Mouse (Mus musculus): ENCODE data around the gene Npas2. TPM values are rescaled to one million over a fixed set of nuclear protein-coding genes. Genes with fewer than 3 reads are reported as not detected.
A peak's percentile ranks its signal among the peaks of the same experiment; 100 is the strongest.

The Npas2 gene
- polyA plus RNA-seq (2015; fragmentation: Nextera tagmentation; extraction: Ambion mirVana), result 0.86 and 0.99 TPM in 2 replicates

DNA sequence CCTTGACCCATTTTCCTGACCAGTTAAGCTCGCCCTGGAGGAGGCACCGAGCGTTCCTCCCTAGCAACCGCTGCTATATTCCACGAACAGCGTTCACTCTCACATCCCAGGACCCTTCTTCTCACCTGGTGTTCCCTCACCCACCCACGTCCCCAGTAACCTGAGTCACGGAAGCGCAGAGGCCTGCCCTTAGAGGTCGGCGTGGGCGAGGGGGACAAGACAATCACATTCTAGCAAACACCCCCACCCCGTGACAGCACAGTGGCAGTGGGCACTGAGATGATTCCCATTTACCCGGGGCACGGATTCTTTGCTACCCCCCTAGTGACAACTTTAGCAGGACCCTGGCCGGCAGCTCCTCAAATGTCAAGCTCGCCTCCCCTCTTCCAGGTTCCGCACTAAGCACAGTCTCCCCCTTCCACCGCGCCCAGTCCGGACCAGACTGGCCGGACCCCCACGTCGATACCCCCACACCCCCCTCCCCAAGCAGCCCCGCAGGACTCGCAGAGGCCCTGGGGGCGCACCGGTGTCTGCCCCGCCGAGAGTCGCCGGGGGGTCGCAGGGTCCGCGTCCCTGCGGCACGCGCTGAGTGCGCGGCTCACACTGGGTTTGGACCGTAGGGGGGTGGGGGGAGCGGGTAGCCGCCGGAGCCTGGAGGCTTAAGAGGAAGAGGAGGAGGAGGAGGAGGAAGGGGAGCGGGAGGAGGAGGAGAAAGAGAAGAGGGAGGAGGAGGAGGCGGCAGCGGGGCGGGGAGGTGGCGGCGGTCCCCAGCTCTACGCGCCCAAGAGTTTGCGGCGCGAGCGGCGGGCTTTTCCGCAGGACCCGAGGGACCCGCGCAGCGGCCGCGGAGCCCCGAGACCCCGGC, at the start of gene Npas2:
Gene Npas2, plus strand, starts transcription at position 735 of the 865 bp plus-strand sequence.
- no peaks in the 10 kb centered on the region for H3K9me3 ChIP-seq
- H3K4me2 ChIP-seq (replicated peaks), result peak within 1 kb of the TSS; percentile 96
- H3K27ac ChIP-seq (replicated peaks), result no peak within 1 kb of the TSS
- peaks cover 40% of the 10 kb centered on the region for H3K27me3 ChIP-seq
- H3K9ac ChIP-seq (replicated peaks), result peak within 1 kb of the TSS; percentile 44
- peak within 1 kb of the TSS; percentile 84 for H3K4me3 ChIP-seq
- H3K36me3 ChIP-seq, result no peaks in the 10 kb centered on the region
- WGBS, result under 1% methylated on average over 43 of the region's 66 CpGs
- peak; percentile 39 for ATAC-seq (replicated peaks)
- H3K4me1 ChIP-seq, result peaks cover 25% of the 10 kb centered on the region

DNA sequence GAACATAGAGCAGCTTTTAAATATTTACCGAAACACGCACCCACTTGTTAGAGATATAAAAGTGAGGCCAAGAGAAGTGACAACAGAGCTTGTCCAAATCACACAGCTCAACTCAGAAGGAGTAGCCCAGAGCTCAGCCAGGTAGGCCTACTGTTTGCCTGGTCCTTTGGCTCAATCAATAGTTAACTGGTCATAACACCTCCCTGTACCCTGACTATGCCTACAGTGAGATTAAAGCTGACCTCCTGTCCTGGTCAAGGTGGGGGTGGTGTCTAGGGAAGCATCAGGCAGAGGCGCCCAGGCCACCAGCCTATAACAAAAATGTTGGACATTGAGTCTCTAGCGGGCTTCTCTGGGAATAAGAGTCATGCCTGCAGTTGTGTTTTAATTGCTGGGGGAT, 36.8 kb upstream of the Npas2 start:
- Histone ChIP-seq H3K4me2 (replicated peaks) (no peak overlapping the region), H3K4me1 (no peaks in the 10 kb centered on the region), H3K27me3 (no peaks in the 10 kb centered on the region), H3K27ac (replicated peaks) (no peak overlapping the region), H3K9ac (replicated peaks) (no peak overlapping the region), H3K36me3 (no peaks in the 10 kb centered on the region), H3K4me3 (no peak overlapping the region), H3K9me3 (no peaks in the 10 kb centered on the region)
- WGBS, result 95% methylated on average over 4 of the region's 4 CpGs
- ATAC-seq (replicated peaks), result no peak

DNA sequence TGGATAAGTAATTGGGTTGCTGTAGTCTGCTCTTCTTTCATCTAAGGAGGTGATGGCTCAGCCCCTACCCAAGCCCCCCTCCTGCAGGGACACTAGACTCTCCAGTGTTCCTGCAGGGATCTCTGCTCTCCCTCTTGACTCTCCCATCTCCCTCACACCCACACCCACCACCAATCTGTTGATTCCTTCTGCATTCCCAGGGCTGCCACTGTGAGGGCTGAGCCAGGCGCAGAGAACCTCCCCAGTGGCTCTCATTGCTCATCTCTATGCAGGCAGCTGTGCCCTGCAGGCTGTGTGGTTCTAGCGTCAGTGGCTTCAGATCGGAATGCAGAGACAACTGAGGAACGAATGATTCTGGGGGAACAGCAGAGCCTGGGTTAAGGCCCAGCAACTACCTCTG, 33.4 kb upstream of the Npas2 start:
- H3K9me3 ChIP-seq, result no peaks in the 10 kb centered on the region
- WGBS, result 65% methylated on average over 4 of the region's 4 CpGs
- H3K27me3 ChIP-seq, result no peaks in the 10 kb centered on the region
- no peaks in the 10 kb centered on the region for H3K36me3 ChIP-seq
- H3K4me2 ChIP-seq (replicated peaks), result no peak overlapping the region
- no peak for ATAC-seq (replicated peaks)
- H3K4me3 ChIP-seq, result no peak overlapping the region
- H3K4me1 ChIP-seq, result no peaks in the 10 kb centered on the region
- no peak overlapping the region for H3K27ac ChIP-seq (replicated peaks)
- no peak overlapping the region for H3K9ac ChIP-seq (replicated peaks)

DNA sequence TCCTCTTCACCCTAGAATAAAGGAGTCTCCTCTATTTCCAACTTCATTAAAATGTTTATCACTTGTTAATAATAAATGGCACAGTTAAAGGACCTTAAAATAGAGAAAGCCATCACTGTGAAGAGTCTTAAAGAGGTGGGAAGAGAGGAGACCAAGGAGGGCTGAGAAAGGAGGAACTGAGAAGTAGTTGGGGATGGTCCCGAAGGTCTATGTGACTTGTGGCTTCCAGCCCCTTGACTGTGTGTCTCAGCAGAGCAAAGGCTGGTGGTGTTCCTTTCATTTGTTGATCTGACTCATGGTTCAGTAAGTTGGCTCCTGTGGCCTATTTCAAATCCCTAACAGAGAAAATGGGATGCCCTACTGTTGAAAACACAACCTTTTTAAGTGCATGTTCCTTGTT, 30.5 kb upstream of the Npas2 start:
- H3K4me1 ChIP-seq, result no peaks in the 10 kb centered on the region
- H3K27me3 ChIP-seq, result no peaks in the 10 kb centered on the region
- H3K4me3 ChIP-seq, result no peak overlapping the region
- no peak overlapping the region for H3K4me2 ChIP-seq (replicated peaks)
- H3K36me3 ChIP-seq, result no peaks in the 10 kb centered on the region
- H3K27ac ChIP-seq (replicated peaks), result no peak overlapping the region
- no peak for ATAC-seq (replicated peaks)
- WGBS, result 89% methylated on average over 1 of the region's 1 CpGs
- no peak overlapping the region for H3K9ac ChIP-seq (replicated peaks)
- no peaks in the 10 kb centered on the region for H3K9me3 ChIP-seq

DNA sequence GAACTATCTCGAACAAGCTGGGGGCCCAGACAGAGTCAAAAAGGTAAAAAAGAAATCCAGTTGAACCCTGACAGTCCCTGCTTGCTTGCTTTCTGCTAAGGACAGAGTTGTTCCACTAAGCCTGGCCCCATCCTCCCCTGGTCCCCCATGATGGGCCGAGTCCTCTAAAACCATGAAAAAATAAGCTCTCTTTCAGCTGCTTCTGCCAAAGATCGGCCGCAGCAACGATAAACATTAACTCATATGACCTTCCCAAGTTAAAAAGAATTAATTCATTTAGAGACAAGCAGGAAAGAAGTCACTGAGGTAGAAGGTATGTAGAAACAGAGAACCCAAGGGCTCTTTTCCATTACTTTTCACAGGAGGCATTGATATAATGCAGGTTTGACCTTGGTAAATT, 16.8 kb upstream of the Npas2 start:
- 89% methylated on average over 5 of the region's 5 CpGs for WGBS
- Histone ChIP-seq H3K9me3 (no peaks in the 10 kb centered on the region), H3K36me3 (no peaks in the 10 kb centered on the region), H3K27me3 (no peaks in the 10 kb centered on the region), H3K27ac (replicated peaks) (peak overlapping the region; percentile 12; the same call in 1 of the 2 replicates), H3K4me2 (replicated peaks) (no peak overlapping the region), H3K9ac (replicated peaks) (no peak overlapping the region), H3K4me1 (no peaks in the 10 kb centered on the region), H3K4me3 (no peak overlapping the region)
- ATAC-seq (replicated peaks), result no peak

DNA sequence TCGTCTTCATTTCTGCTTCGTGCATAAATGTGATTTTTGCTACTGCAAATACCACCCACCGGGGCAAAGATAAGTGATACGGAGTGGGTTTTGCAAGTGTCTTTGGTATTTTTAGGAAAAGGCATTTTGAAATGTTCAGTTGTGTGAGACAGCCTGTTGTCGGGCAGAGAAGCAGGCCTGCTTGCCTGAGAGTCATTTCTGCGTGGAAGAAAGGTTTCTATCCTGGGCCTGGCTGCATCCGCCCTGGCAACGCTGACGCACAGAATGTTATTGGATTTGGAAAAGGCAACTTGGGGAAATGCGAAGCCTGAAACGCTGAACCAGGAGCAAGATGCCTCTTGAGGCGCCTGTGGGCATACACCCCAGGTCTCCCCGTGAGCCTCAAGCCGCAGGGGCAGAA, 16.3 kb upstream of the Npas2 start:
- Histone ChIP-seq H3K4me3 (no peak overlapping the region), H3K27ac (replicated peaks) (0 out of 2 replicates have a peak overlapping the region, but pooled peaks have one; percentile 15), H3K27me3 (no peaks in the 10 kb centered on the region), H3K9me3 (no peaks in the 10 kb centered on the region), H3K9ac (replicated peaks) (no peak overlapping the region), H3K4me2 (replicated peaks) (no peak overlapping the region), H3K4me1 (no peaks in the 10 kb centered on the region), H3K36me3 (no peaks in the 10 kb centered on the region)
- 78% methylated on average over 14 of the region's 14 CpGs for WGBS
- no peak for ATAC-seq (replicated peaks)

DNA sequence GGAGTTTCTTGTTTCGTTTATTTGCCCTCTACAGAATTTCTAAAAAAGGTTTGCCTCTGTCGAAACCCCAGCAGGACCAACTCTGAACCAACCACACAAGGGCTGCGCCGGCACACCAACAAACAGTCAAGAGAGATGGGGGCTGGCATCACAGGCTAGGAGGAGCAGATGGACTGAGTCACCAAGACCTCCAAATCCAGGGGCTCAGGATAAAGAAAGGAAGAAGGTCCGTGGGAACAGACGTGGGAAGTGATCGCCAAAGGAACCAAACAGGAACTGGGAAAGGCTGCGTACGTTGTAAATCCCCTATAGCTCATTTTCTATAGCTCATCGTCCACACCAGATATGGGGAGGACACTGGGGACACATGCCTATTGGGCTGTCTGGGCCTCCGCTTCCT, 13.7 kb upstream of the Npas2 start:
- Histone ChIP-seq H3K4me3 (no peak overlapping the region), H3K4me2 (replicated peaks) (no peak overlapping the region), H3K9me3 (no peaks in the 10 kb centered on the region), H3K27me3 (no peaks in the 10 kb centered on the region), H3K9ac (replicated peaks) (no peak overlapping the region), H3K36me3 (no peaks in the 10 kb centered on the region), H3K4me1 (no peaks in the 10 kb centered on the region), H3K27ac (replicated peaks) (no peak overlapping the region)
- ATAC-seq (replicated peaks), result no peak
- WGBS, result 97% methylated on average over 11 of the region's 11 CpGs

DNA sequence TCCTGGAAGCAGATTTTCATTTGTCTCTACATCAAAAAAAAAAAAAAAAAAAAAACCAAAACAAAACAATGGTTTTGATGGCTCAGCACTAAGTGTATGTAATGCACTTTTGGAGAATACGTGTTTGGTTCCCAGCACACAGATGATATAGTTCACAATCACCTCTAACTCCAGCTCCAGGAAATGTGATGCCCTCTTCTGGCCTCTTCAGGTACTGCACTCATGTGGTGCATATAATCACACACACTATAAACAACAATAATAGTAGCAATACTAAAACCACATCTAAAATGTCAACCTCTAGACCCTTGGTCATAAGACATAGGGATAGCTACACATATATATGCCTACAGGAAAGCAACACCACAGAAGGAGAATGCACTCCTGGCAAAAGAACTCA, 13.0 kb upstream of the Npas2 start:
- H3K36me3 ChIP-seq, result no peaks in the 10 kb centered on the region

DNA sequence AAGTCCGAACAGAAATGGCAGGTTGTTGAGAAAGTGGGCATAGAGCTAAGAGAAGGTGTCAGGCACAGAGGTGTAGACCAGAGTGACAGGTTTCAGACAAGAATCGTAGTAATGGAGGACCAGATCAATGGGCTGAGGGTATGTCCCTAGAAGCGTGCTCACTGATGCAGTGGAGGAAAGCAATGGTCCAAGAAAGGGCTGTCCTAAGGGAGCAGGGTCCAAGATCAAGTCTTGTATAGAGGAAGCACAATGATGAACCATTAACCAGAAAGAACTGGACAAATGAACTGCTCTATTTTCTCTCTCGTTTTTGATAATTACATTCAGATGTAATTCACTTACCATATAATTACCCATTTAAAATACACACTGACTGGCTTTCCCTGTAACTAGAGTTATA, 11.6 kb upstream of the Npas2 start:
- ATAC-seq (replicated peaks), result no peak
- H3K9me3 ChIP-seq, result no peaks in the 10 kb centered on the region
- H3K27ac ChIP-seq (replicated peaks), result no peak overlapping the region
- no peaks in the 10 kb centered on the region for H3K4me1 ChIP-seq
- no peaks in the 10 kb centered on the region for H3K27me3 ChIP-seq
- no peak overlapping the region for H3K4me3 ChIP-seq
- H3K36me3 ChIP-seq, result no peaks in the 10 kb centered on the region
- H3K9ac ChIP-seq (replicated peaks), result no peak overlapping the region
- 86% methylated on average over 4 of the region's 4 CpGs for WGBS
- H3K4me2 ChIP-seq (replicated peaks), result no peak overlapping the region

More for the DNA sequence above, 13.0 kb upstream of the Npas2 start:
- no peak for ATAC-seq (replicated peaks)
- H3K4me3 ChIP-seq, result no peak overlapping the region
- no peak overlapping the region for H3K9ac ChIP-seq (replicated peaks)
- H3K27me3 ChIP-seq, result no peaks in the 10 kb centered on the region
- H3K9me3 ChIP-seq, result no peaks in the 10 kb centered on the region
- no peak overlapping the region for H3K27ac ChIP-seq (replicated peaks)
- 100% methylated on average over 1 of the region's 1 CpGs for whole genome bisulfite sequencing
- H3K4me1 ChIP-seq, result no peaks in the 10 kb centered on the region
- H3K4me2 ChIP-seq (replicated peaks), result no peak overlapping the region

DNA sequence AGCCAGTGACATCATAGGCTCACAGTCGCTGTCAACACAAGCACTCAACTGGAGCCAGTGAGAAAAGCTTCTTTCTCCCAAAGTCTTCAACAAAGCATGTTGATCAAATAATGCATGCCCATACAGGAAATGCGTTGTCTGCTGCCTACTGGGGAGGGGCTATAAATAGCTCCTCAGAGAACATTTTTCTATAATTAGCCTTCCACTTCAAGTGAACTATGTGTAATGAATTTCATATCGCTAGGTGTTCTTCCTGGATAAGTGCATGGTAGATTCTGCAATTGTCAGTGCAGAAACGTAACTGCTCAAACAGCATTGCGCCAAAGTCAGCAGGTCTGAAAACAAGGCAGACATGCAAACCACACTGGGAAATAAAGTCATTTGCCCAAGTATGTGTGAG, 7.7 kb upstream of the Npas2 start:
- Histone ChIP-seq H3K4me3 (no peak overlapping the region), H3K4me2 (replicated peaks) (no peak overlapping the region)
- ATAC-seq (replicated peaks), result no peak

DNA sequence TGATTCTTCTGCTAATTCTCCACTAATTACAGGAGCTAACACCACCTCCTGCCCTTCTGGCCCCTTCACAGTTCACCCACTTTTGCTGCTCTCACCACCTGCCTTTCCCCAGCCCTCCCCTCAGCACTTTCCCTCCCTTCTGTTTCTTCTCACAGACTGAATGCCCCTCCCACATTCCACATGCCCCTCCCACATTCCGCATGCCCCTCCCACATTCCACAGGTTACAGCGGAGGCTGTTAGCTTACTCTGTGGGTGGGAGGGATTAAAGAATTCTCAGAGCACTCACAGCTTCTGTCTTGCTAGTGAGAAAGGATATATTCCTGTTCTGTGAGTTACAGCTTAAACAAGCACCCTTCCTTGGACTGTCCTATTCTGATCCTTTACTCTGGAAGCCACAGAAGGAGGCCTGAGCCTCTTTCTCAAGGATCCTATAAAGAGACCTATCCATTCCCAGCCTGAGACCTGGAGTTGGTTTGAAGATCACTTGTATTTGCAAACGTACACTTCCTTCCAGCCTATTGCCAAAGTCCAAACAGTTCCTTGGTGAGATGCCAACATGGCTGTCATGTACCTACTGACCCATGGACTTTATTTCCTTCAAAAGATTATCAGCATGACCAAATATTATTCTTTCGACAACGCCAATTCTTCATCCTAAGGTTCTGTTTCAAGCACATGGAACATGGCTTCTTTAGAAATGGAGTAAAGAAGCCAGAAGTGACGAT, 6.7 kb upstream of the Npas2 start:
- no peak for ATAC-seq (replicated peaks)
- Histone ChIP-seq H3K9me3 (no peaks in the 10 kb centered on the region), H3K27ac (replicated peaks) (no peak overlapping the region), H3K36me3 (no peaks in the 10 kb centered on the region), H3K27me3 (no peaks in the 10 kb centered on the region), H3K4me3 (no peak overlapping the region), H3K4me1 (no peaks in the 10 kb centered on the region), H3K9ac (replicated peaks) (no peak overlapping the region), H3K4me2 (replicated peaks) (no peak overlapping the region)
- WGBS, result 55% methylated on average over 6 of the region's 6 CpGs

More for the DNA sequence above, 7.7 kb upstream of the Npas2 start:
- Histone ChIP-seq H3K9me3 (no peaks in the 10 kb centered on the region), H3K36me3 (no peaks in the 10 kb centered on the region), H3K9ac (replicated peaks) (no peak overlapping the region), H3K27ac (replicated peaks) (no peak overlapping the region), H3K27me3 (no peaks in the 10 kb centered on the region), H3K4me1 (no peaks in the 10 kb centered on the region)
- 74% methylated on average over 5 of the region's 5 CpGs for WGBS

DNA sequence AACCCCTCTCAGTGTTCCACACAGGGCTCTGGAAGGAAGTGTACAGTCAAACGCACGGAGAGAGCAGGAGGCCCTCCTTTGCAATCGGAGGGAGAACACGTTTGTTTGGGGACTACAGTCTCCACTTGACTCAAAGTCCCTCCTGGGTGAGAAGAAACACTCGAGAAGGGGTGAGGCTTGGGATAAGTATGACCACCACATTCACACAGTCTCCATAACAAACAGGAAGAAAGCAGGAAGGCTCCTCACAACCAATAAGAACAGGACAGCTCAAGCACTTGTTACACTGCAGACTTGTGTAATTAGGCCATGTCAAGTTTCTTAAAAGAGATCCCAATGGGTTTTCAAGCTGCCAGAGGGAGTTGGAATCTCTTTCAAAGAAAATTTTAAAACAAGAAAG, 2.4 kb upstream of the Npas2 start:
- ATAC-seq (replicated peaks), result no peak
- no peak overlapping the region for H3K4me3 ChIP-seq
- H3K27ac ChIP-seq (replicated peaks), result no peak overlapping the region
- no peak overlapping the region for H3K9ac ChIP-seq (replicated peaks)
- peaks cover 25% of the 10 kb centered on the region for H3K4me1 ChIP-seq
- no peak overlapping the region for H3K4me2 ChIP-seq (replicated peaks)
- H3K27me3 ChIP-seq, result peaks cover 33% of the 10 kb centered on the region
- WGBS, result 65% methylated on average over 5 of the region's 5 CpGs
- H3K36me3 ChIP-seq, result no peaks in the 10 kb centered on the region
- H3K9me3 ChIP-seq, result no peaks in the 10 kb centered on the region

Measured in forebrain, embryonic 15.5 days (tissue).